Mouse (Mus musculus) liver, embryonic 16.5 days (tissue): Measurements from ENCODE around the gene Nobox. TPM values are rescaled to one million over a fixed set of nuclear protein-coding genes. Genes with fewer than 3 reads are reported as not detected.

Source experiments
- ATAC-seq: fragments of 200-750 bp; cut with Nextera tagmentation; 2 replicates; pipeline ENCODE4 v1.8.0; 2017; ENCODE audit warnings: low read depth, mild to moderate bottlenecking, moderate number of reproducible peaks, moderate library complexity
- H3K27ac ChIP-seq: fragments of 300-500 bp; sonication (generic); 2 replicates; pipeline ENCODE4 v1.5.1; 2014; ENCODE audit warnings: mild to moderate bottlenecking, low read length
- H3K27me3 ChIP-seq: fragments of 300-500 bp; sonication (generic); 2 replicates; pipeline ENCODE4 v1.6.1; 2014; ENCODE audit warnings: low read depth, low read length, mixed read lengths; ENCODE audit not compliant: control insufficient read depth, insufficient read depth
- H3K36me3 ChIP-seq: fragments of 300-500 bp; sonication (generic); 2 replicates; pipeline ENCODE4 v1.6.1; 2014; ENCODE audit warnings: mild to moderate bottlenecking; ENCODE audit not compliant: control insufficient read depth, insufficient read depth
- H3K4me1 ChIP-seq: fragments of 300-500 bp; sonication (generic); 2 replicates; pipeline ENCODE4 v1.6.1; 2014; ENCODE audit warnings: low read depth, low read length, mixed read lengths; ENCODE audit not compliant: control insufficient read depth
- H3K4me2 ChIP-seq: fragments of 300-500 bp; sonication (generic); 2 replicates; pipeline ENCODE4 v1.6.1; 2014; ENCODE audit warnings: low read depth, low read length, mixed read lengths
- H3K4me3 ChIP-seq: fragments of 300-500 bp; sonication (generic); 2 replicates; pipeline ENCODE4 v1.5.1; 2014; ENCODE audit warnings: low read depth, mild to moderate bottlenecking, low read length
- H3K9ac ChIP-seq: fragments of 300-500 bp; sonication (generic); 2 replicates; pipeline ENCODE4 v1.6.1; 2014; ENCODE audit warnings: low read depth, low read length
- H3K9me3 ChIP-seq: fragments of 300-500 bp; sonication (generic); replicated peaks from 2 replicates; pipeline ENCODE4 v1.6.1; 2016; ENCODE audit warnings: low read length; ENCODE audit not compliant: control insufficient read depth
- WGBS: fragments of 180-500 bp; shearing (Covaris S2); extraction: QIAGEN DNeasy Blood & Tissue Kit; methylation state at CpG from one replicate; pipeline ENCODE4 v1.1.7; 2014; ENCODE audit not compliant: insufficient replicate concordance; 5-methylcytosine and 5-hydroxymethylcytosine counted together
- polyA plus RNA-seq: library from polyadenylated mRNA; unstranded; fragments of >200 nt; fragmentation: Nextera tagmentation; extraction: Ambion mirVana; gene quantifications from 2 replicates; pipeline ENCODE4 v1.2.1, GENCODE M21; 2015

Gene Nobox
- polyA plus RNA-seq = not detected in 2 replicates

DNA sequence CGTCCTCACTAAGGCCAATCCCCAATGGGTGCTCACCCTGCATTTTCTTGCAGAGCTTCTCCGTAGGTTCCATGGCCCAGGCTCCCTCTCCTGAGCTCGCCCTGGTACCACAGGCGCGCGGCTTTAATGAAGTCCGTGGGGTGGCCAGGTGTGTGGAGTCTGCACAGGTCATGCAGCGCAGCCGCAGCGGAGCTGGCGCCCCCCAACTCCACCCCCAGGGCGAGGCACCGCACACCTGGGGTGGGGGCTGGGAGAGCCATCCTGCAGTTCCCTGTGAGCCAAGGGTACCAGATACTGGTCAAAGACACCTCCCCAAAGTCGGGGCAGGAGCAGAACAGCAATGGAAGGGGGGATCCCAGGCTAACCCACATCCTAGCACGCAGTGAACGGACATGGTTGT lies at the start of gene Nobox:
Gene Nobox (minus strand): TSS at position 101 of the 400 bp plus-strand sequence.
- no peaks in the 10 kb centered on the region for H3K9me3 ChIP-seq
- WGBS = 51% methylated on average over 16 of the region's 16 CpGs
- no peaks in the 10 kb centered on the region for H3K4me1 ChIP-seq
- H3K36me3 ChIP-seq = no peaks in the 10 kb centered on the region
- ATAC-seq = no peak
- no peaks in the 10 kb centered on the region for H3K27me3 ChIP-seq
- no peak within 1 kb of the TSS for H3K9ac ChIP-seq
- no peak within 1 kb of the TSS for H3K4me3 ChIP-seq
- no peak within 1 kb of the TSS for H3K4me2 ChIP-seq
- no peak within 1 kb of the TSS for H3K27ac ChIP-seq

DNA sequence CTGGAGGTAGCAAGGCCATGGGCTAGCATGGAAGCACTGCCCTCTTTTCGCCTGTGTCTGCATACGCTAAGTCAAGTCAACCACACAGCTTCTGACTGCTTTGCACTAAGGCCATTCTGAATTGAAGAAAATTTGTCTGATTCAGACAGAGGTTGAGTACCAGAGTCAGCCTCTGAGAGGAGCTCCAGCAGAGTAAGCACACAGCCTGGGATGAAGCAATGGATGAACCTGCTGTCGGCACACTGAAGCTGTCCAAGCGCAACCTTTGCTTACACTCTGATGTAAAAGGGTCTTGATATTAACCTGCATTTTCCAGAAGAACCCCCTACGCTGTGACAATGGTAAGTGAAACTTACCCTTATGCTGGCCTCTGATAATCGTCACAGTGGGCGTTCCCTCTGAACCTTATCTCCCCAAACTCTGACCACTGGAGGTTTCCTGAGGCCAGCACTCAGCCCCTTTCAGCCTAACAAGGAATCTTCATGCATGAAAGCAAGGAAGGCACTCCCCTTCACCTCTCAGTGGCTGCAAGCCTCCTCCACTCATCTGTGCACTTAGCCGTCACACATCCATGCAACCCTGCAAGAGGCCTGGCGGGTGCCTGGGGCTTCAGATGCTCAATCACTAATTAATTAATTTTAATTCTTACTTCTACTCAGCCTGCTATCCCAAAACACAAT lies 45.3 kb upstream of the Nobox start:
- Histone ChIP-seq H3K4me1 (peaks cover 6% of the 10 kb centered on the region; the same call in 1 of the 2 replicates), H3K27ac (no peak overlapping the region), H3K36me3 (no peaks in the 10 kb centered on the region), H3K4me3 (no peak overlapping the region), H3K4me2 (0 out of 2 replicates have a peak overlapping the region, but pooled peaks have one; percentile 9), H3K9ac (no peak overlapping the region), H3K27me3 (no peaks in the 10 kb centered on the region), H3K9me3 (no peaks in the 10 kb centered on the region)
- ATAC-seq = peak; percentile 48; the same call in 1 of the 2 replicates
- WGBS = 34% methylated on average over 9 of the region's 9 CpGs

DNA sequence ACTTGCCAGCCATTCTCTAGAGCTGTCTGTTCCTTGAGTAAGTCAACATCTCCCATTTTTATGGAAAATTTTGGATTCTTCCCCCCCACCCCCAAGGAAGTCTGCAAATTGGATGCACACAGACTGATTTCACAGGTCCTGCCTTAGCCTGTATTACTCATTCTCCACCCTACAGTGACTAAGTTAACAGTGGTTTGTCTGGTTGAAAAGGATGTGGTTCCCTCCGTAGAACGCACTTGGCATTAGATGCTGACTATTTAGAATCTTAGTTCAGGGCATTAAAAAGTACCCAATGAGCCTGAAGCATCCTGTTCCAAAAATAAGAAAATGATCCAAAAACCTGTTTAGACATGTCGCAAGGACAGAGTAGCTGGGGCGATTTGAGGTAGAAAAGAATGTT lies 44.1 kb upstream of the Nobox start:
- Histone ChIP-seq H3K4me1 (peaks cover 6% of the 10 kb centered on the region; the same call in 1 of the 2 replicates), H3K27me3 (no peaks in the 10 kb centered on the region), H3K36me3 (no peaks in the 10 kb centered on the region), H3K9ac (no peak overlapping the region), H3K9me3 (no peaks in the 10 kb centered on the region), H3K4me2 (no peak overlapping the region), H3K4me3 (no peak overlapping the region), H3K27ac (no peak overlapping the region)
- WGBS = 83% methylated on average over 4 of the region's 4 CpGs
- ATAC-seq = no peak

DNA sequence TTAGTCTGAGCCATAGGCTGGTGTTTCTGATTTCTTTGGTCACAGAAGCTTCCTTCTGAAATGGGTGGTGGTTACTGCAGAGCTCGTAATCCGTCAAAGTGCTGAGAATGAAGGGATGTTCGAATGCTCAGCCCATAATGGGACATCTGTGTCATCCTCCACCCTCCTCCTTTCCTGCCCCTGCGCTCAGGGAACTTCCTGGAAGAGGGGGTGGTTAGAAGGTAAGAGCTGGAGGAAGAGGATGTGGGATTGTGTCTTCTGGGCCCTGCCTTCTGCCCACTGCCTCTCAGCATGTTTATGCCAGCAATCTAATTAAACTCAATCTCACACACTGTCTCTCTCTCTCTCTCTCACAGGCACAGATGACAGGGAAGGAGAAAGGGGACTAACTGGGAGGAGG lies 39.7 kb upstream of the Nobox start:
- Histone ChIP-seq H3K27me3 (no peaks in the 10 kb centered on the region), H3K9me3 (no peaks in the 10 kb centered on the region), H3K4me2 (no peak overlapping the region), H3K36me3 (no peaks in the 10 kb centered on the region), H3K4me1 (no peaks in the 10 kb centered on the region), H3K4me3 (no peak overlapping the region), H3K9ac (no peak overlapping the region), H3K27ac (no peak overlapping the region)
- WGBS = 33% methylated on average over 4 of the region's 4 CpGs
- ATAC-seq = no peak

DNA sequence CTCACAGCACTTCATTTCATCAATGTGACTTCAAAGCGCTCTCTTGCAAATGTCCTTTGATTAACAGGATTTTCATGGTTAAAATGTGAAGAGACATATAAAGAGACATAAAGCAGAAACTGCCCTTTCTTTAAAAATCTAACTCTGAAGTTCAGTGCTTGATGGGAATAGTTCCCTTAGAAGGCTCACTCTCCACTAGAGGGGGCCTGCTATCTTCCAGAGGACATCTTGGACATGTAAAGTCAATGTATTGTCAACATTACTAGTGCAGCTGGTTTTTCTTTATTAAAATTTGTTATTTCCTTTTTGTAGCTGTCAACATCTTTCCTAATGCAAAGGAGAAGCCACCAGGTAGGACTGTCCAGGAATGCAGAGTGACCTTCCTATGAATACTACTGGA lies 38.3 kb upstream of the Nobox start:
- no peak for ATAC-seq
- Histone ChIP-seq H3K4me2 (no peak overlapping the region), H3K36me3 (no peaks in the 10 kb centered on the region), H3K9ac (no peak overlapping the region), H3K27ac (no peak overlapping the region), H3K4me3 (no peak overlapping the region), H3K9me3 (no peaks in the 10 kb centered on the region), H3K4me1 (no peaks in the 10 kb centered on the region), H3K27me3 (no peaks in the 10 kb centered on the region)
- 86% methylated on average over 1 of the region's 1 CpGs for WGBS

DNA sequence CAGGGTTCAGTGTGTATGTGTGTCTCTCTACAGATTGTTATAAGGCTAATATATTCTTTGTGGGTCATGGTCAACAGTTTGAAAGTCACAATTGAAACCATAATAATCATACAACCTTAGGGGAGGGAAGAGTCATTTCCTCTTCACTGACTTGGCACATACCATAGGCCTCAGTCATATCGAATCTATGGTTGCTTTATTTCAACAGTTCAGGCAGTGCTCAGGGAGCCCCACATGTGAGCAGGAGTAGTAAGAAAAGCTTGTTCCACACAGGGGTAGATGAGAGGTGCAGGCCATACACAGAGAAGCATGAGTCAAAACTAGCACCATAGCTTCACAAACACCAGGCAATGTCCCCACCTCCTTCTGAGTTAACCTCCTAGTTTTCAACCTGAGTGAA lies 33.7 kb upstream of the Nobox start:
- Histone ChIP-seq H3K36me3 (no peaks in the 10 kb centered on the region), H3K4me2 (no peak overlapping the region), H3K27me3 (no peaks in the 10 kb centered on the region), H3K9me3 (no peaks in the 10 kb centered on the region), H3K9ac (no peak overlapping the region), H3K27ac (no peak overlapping the region), H3K4me1 (no peaks in the 10 kb centered on the region), H3K4me3 (no peak overlapping the region)
- ATAC-seq = no peak
- 63% methylated on average over 1 of the region's 1 CpGs for WGBS

DNA sequence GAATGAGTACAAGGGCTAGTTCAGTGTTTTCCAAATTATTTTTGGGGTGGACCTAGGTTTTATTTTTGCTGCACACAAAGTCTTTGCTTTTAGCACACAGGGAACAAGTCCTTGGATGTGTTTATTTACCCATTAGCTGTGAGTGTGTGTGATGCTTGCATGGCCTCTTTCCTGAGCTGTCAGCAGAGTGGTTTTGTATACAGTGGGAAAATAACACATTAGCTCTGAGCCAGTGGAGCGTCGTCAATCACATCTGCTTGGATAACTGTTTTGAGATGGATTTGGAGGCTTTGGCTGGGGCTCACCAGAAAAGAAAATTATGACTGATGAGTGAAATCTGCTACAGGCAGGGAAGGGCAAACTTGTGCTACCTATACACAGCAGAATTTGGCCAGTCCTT lies 33.0 kb upstream of the Nobox start:
- WGBS = 77% methylated on average over 2 of the region's 2 CpGs
- Histone ChIP-seq H3K27me3 (no peaks in the 10 kb centered on the region), H3K9me3 (no peaks in the 10 kb centered on the region), H3K4me1 (no peaks in the 10 kb centered on the region), H3K4me2 (no peak overlapping the region), H3K4me3 (no peak overlapping the region), H3K27ac (no peak overlapping the region), H3K9ac (no peak overlapping the region), H3K36me3 (no peaks in the 10 kb centered on the region)
- no peak for ATAC-seq

DNA sequence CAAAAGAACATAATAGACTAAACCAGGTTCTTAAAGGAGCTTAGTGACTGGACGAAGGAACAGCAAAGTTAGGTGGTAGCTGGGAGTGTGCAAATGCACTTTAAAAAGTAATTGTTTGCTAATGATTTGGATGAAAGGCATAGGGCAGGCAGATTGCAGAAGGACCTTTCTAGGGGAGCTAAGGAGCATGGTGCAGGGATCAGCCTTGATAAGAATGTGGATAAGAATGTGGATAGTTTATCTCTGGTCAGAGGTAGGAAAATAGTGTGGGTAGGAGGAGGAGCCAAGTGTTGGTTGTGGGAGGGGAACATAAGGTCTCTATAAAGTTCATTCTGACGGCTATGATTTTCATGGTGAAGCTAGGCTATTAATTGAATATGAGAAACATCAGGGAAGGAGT lies 29.4 kb upstream of the Nobox start:
- ATAC-seq = no peak
- H3K9ac ChIP-seq = no peak overlapping the region
- no peak overlapping the region for H3K4me3 ChIP-seq
- H3K4me2 ChIP-seq = no peak overlapping the region
- H3K27me3 ChIP-seq = no peaks in the 10 kb centered on the region
- no peak overlapping the region for H3K27ac ChIP-seq
- no peaks in the 10 kb centered on the region for H3K36me3 ChIP-seq
- WGBS = 51% methylated on average over 2 of the region's 2 CpGs
- H3K4me1 ChIP-seq = no peaks in the 10 kb centered on the region
- no peaks in the 10 kb centered on the region for H3K9me3 ChIP-seq

DNA sequence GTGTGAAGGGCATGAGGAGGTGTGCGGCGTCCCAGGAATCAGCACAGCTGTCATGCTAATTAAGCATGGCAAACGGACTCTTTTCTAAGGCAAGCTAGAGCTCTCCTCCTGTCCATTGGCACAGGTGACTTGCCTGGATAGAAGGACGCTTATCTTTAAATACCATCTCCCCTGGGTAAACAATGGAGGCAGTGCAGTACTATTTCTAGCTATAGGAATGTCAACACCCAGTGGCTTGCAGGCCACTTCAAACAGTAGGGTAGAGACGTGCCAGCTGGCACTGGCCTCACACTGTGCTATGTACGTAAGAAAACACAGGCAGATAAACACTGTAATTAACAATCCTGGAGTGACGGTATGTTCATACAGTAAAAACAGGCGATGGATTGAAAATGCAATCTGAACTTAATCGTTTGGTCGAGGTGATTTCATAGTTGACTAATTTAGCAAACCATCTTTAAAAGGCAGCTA lies 28.2 kb upstream of the Nobox start:
- ATAC-seq = peak; percentile 76
- no peak overlapping the region for H3K4me2 ChIP-seq
- WGBS = 45% methylated on average over 10 of the region's 10 CpGs
- H3K27ac ChIP-seq = no peak overlapping the region
- H3K4me3 ChIP-seq = no peak overlapping the region
- no peaks in the 10 kb centered on the region for H3K9me3 ChIP-seq
- no peaks in the 10 kb centered on the region for H3K27me3 ChIP-seq
- H3K36me3 ChIP-seq = no peaks in the 10 kb centered on the region
- no peaks in the 10 kb centered on the region for H3K4me1 ChIP-seq
- no peak overlapping the region for H3K9ac ChIP-seq
